Mouse (Mus musculus): ENCODE data around the gene Acp7.

Gene Acp7

GRCm38 (mm10) chr7:28601668-28602067 lies 29.5 kb downstream of the Acp7 start:
- in situ Hi-C loops (cut with MboI), result loop anchor here (10.0 kb wide), 1 partner anchor 157 kb away; no protein-coding TSS in a partner anchor

- in situ Hi-C loops (cut with MboI), result loop anchor here (10.0 kb wide), 1 partner anchor 156 kb away; no protein-coding TSS in a partner anchor
Observed at GRCm38 (mm10) chr7:28601029-28601428, 30.1 kb downstream of the Acp7 start.

GRCm38 (mm10) chr7:28598951-28599350 lies 32.2 kb downstream of the Acp7 start:
- in situ Hi-C loops (cut with MboI), result no loop called here

- in situ Hi-C loops (cut with MboI), result no loop called here
Observed at GRCm38 (mm10) chr7:28597642-28598446, 33.3 kb downstream of the Acp7 start, which contains the start of the genes Samd4b and Pak4. Samd4b (minus strand) TSS chr7:28598144. Pak4 (minus strand) TSS chr7:28598185.

- in situ Hi-C loops (cut with MboI), result no loop called here
Observed at GRCm38 (mm10) chr7:28597277-28597570, 33.9 kb downstream of the Acp7 start.

GRCm38 (mm10) chr7:28596436-28597276 lies 34.5 kb downstream of the Acp7 start:
- in situ Hi-C loops (cut with MboI), result no loop called here

GRCm38 (mm10) chr7:28595751-28596435 lies 35.2 kb downstream of the Acp7 start:
- in situ Hi-C loops (cut with MboI), result no loop called here

- in situ Hi-C loops (cut with MboI), result no loop called here
Observed at GRCm38 (mm10) chr7:28593206-28594111, 37.7 kb downstream of the Acp7 start.

GRCm38 (mm10) chr7:28591862-28592261 lies 39.3 kb downstream of the Acp7 start:
- in situ Hi-C loops (cut with MboI), result no loop called here

- in situ Hi-C loops (cut with MboI), result no loop called here
Observed at GRCm38 (mm10) chr7:28587644-28588043, 43.5 kb downstream of the Acp7 start.

- in situ Hi-C loops (cut with MboI), result no loop called here
Observed at GRCm38 (mm10) chr7:28586663-28587411, 44.3 kb downstream of the Acp7 start.

GRCm38 (mm10) chr7:28585001-28585400 lies 46.1 kb downstream of the Acp7 start:
- in situ Hi-C loops (cut with MboI), result no loop called here

GRCm38 (mm10) chr7:28584468-28584867 lies 46.7 kb downstream of the Acp7 start:
- in situ Hi-C loops (cut with MboI), result no loop called here

- in situ Hi-C loops (cut with MboI), result no loop called here
Observed at GRCm38 (mm10) chr7:28583570-28584344, 47.4 kb downstream of the Acp7 start.

GRCm38 (mm10) chr7:28582841-28583240 lies 48.3 kb downstream of the Acp7 start:
- in situ Hi-C loops (cut with MboI), result no loop called here

GRCm38 (mm10) chr7:28581721-28582120 lies 49.4 kb downstream of the Acp7 start:
- in situ Hi-C loops (cut with MboI), result no loop called here

GRCm38 (mm10) chr7:28579826-28580225 lies 51.3 kb downstream of the Acp7 start:
- in situ Hi-C loops (cut with MboI), result no loop called here

GRCm38 (mm10) chr7:28578543-28579053 lies 52.5 kb downstream of the Acp7 start:
- in situ Hi-C loops (cut with MboI), result no loop called here

GRCm38 (mm10) chr7:28577826-28578542 lies 53.1 kb downstream of the Acp7 start:
- in situ Hi-C loops (cut with MboI), result no loop called here
